Comparison of ENCODE assay signal across 27 mouse cellular contexts in the genomic region with DNA sequence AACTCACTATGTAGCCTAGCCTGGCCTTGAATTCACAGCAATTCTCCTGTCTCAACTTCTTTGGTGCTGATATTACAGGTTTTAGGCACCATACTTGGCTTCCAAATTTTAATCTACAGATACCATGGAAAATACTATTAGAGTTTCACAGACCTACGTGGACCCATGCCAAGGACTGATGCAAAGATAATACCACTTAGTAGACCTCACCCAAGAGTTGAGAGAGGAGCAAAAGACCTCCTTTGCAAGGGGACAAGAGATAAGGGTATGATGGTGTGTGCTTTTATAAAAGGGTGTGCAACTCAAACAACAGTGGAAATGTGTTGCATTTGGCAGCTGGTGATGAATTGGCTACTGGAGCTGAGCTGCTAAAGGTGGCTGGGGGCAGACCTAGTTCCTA.
"Had no signal": no experiment of that assay in that cellular context is flagged by ENCODE, and none has a peak within 500 bp of the region (broad histone marks: within the 10 kb centered on the region; RNA-seq: fewer than 3 reads in every experiment).

No protein-coding gene starts in this region.

- H3K27me3 ChIP-seq: limb, embryonic 12.5 days; limb, embryonic 13.5 days; limb, embryonic 15.5 days; liver, embryonic 12.5 days; liver, embryonic 13.5 days; liver, embryonic 15.5 days; lung, embryonic 15.5 days; midbrain, embryonic 12.5 days; midbrain, embryonic 13.5 days; midbrain, embryonic 15.5 days had no signal

- DNase-seq: left cerebral cortex, postnatal 4 days; liver; liver, embryonic 13.5 days; liver, postnatal 0 days; lung, adult 18-20 months; lung, adult 2 months; lung, embryonic 14.5 days; lung, postnatal 10 days; lung, postnatal 14 days; lung, postnatal 36 days; lung, postnatal 4 days; midbrain, embryonic 14.5 days had no signal

- H3K27ac ChIP-seq: limb, embryonic 10.5 days; limb, embryonic 12.5 days; limb, embryonic 13.5 days; limb, embryonic 15.5 days; liver, embryonic 12.5 days; liver, embryonic 13.5 days; liver, embryonic 14.5 days; liver, embryonic 15.5 days; lung, embryonic 15.5 days; macrophage; midbrain, embryonic 10.5 days; midbrain, embryonic 12.5 days; midbrain, embryonic 13.5 days; midbrain, embryonic 15.5 days had no signal

- H3K9ac ChIP-seq: limb, embryonic 12.5 days; limb, embryonic 13.5 days; limb, embryonic 15.5 days; liver, embryonic 12.5 days; liver, embryonic 13.5 days; liver, embryonic 14.5 days; liver, embryonic 15.5 days; liver, postnatal 0 days; lung, embryonic 14.5 days; lung, embryonic 15.5 days; midbrain, embryonic 12.5 days; midbrain, embryonic 13.5 days; midbrain, embryonic 15.5 days had no signal

- H3K4me3 ChIP-seq: limb, embryonic 10.5 days; limb, embryonic 12.5 days; limb, embryonic 13.5 days; limb, embryonic 15.5 days; liver, embryonic 12.5 days; liver, embryonic 13.5 days; liver, embryonic 15.5 days; lung, embryonic 15.5 days; megakaryocyte, embryonic 14.5 days; midbrain, embryonic 10.5 days; midbrain, embryonic 12.5 days; midbrain, embryonic 13.5 days; midbrain, embryonic 15.5 days; myocyte had no signal

- H3K4me1 ChIP-seq: limb, embryonic 10.5 days; limb, embryonic 12.5 days; limb, embryonic 13.5 days; limb, embryonic 15.5 days; liver, embryonic 12.5 days; liver, embryonic 13.5 days; liver, embryonic 15.5 days; lung, embryonic 15.5 days; megakaryocyte, embryonic 14.5 days; midbrain, embryonic 10.5 days; midbrain, embryonic 12.5 days; midbrain, embryonic 13.5 days; midbrain, embryonic 15.5 days had no signal

- H3K36me3 ChIP-seq: limb, embryonic 10.5 days; limb, embryonic 12.5 days; limb, embryonic 13.5 days; limb, embryonic 15.5 days; liver, embryonic 12.5 days; liver, embryonic 13.5 days; liver, embryonic 15.5 days; lung, embryonic 15.5 days; midbrain, embryonic 10.5 days; midbrain, embryonic 12.5 days; midbrain, embryonic 13.5 days; midbrain, embryonic 15.5 days had no signal

- H3K9me3 ChIP-seq: limb, embryonic 10.5 days; limb, embryonic 12.5 days; limb, embryonic 13.5 days; limb, embryonic 15.5 days; liver, embryonic 12.5 days; liver, embryonic 13.5 days; liver, embryonic 15.5 days; lung, embryonic 15.5 days; megakaryocyte, embryonic 14.5 days; midbrain, embryonic 10.5 days; midbrain, embryonic 12.5 days; midbrain, embryonic 13.5 days; midbrain, embryonic 15.5 days had no signal
